ENCODE assay signal across 15 mouse cellular contexts in genomic region chr19:15398624-15399023, GRCm38 (mm10).
"Had no signal": no experiment of that assay in that cellular context is flagged by ENCODE, and none has a peak within 500 bp of the region (broad histone marks: within the 10 kb centered on the region; RNA-seq: fewer than 3 reads in every experiment).

No protein-coding gene starts in this region.

- H3K9me3 ChIP-seq: neural tube, embryonic 13.5 days; neural tube, embryonic 15.5 days; stomach, embryonic 15.5 days had no signal

- H3K27me3 ChIP-seq: neural tube, embryonic 13.5 days; neural tube, embryonic 15.5 days; stomach, embryonic 15.5 days had no signal

- H3K4me2 ChIP-seq: neural tube, embryonic 13.5 days; neural tube, embryonic 15.5 days; stomach, embryonic 15.5 days had no signal

- DNase-seq: retina, postnatal 1 day; right cerebral cortex, adult 18-20 months; right cerebral cortex, postnatal 25 days; right cerebral cortex, postnatal 4 days; spleen, adult 18-20 months; thymus, adult 18-20 months; thymus, adult 2 months; thymus, postnatal 14 days; thymus, postnatal 25 days; thymus, postnatal 36 days; thymus, postnatal 4 days had no signal

- H3K4me3 ChIP-seq: neural tube, embryonic 13.5 days; neural tube, embryonic 15.5 days; stomach, embryonic 15.5 days had no signal

- H3K36me3 ChIP-seq: neural tube, embryonic 13.5 days; neural tube, embryonic 15.5 days; stomach, embryonic 15.5 days had no signal

- H3K9ac ChIP-seq: neural tube, embryonic 13.5 days; neural tube, embryonic 15.5 days; stomach, embryonic 15.5 days had no signal

- H3K27ac ChIP-seq: neural tube, embryonic 13.5 days; neural tube, embryonic 15.5 days; stomach, embryonic 15.5 days; stomach, postnatal 0 days had no signal

- H3K4me1 ChIP-seq: neural tube, embryonic 13.5 days; neural tube, embryonic 15.5 days; stomach, embryonic 15.5 days had no signal
